Mouse (Mus musculus): ENCODE data around the gene Mpv17l2.
A peak's percentile ranks its signal among the peaks of the same experiment; 100 is the strongest.

Gene Mpv17l2

DNA sequence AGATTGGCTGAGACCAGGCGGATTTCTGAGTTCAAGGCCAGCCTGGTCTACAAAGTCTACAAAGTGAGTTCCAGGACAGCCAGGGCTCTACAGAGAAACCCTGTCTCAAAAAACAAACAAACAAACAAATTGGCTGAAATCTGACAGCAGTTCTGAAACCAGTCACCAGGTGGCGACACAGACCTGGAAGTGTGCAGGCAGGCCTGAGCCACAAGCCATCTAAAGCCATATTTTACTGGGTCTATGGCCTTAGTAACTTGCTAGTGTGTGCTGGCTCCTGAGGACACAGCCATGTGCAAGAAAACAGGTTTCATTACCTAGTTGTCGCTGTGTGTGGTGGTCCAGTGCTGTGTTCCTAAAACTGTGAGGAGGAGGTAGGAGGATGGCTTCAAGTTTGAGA lies 40.0 kb downstream of the Mpv17l2 start:
- DNase-seq (ENCODE audit: low read depth) = peak; percentile 84

- DNase-seq (ENCODE audit: low read depth) = no peak
Observed at GRCm38 (mm10) chr8:70719796-70720270, 40.9 kb downstream of the Mpv17l2 start.

GRCm38 (mm10) chr8:70718297-70718696 lies 42.4 kb downstream of the Mpv17l2 start, which contains the start of gene Gm3336:
Gene Gm3336, plus strand, starts transcription at chr8:70718543.
- DNase-seq (ENCODE audit: low read depth) = peak; percentile 51

GRCm38 (mm10) chr8:70716521-70717400 lies 44.0 kb downstream of the Mpv17l2 start:
- DNase-seq (ENCODE audit: low read depth) = no peak

DNA sequence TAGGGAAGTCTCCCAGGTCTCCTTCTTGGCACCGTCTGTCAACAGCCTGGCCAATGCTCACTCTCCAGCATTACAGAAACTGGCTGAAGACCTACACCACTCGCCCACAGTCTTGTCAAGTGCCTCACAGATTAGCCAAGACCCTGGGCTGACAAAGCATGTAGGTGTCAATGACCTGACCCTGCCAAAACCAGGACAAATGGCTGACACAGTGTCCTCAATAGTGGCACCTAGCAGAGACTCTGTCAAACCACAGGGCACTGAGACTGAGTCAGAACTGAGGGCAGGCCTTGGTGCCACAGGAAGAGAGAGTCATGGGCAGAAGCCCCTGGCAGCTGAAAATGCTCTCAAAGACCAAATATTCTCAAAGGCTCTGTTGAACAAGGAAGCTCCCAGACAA lies 45.7 kb downstream of the Mpv17l2 start:
- no peak for DNase-seq (ENCODE audit: low read depth)

DNA sequence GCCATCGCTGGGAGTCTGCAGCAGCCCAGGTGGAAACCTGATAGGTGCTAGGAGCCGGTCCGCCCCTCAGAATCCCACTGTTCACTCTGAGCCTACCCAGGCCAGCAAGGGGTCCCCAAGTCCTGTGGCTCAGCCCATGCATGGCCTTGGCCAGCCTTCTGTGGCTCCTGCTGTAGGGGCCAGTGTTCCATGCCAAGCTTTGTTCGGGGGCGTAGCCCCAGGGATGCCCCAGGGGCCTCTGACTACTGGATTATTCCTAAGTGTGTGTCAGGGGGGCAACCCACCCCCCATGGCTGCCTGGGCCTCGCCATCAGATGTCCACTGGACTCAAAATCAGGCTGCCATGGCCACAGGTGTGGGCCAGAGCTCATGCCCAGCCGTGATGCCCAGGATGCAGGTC lies 46.8 kb downstream of the Mpv17l2 start:
- DNase-seq (ENCODE audit: low read depth) = no peak

- no peak for DNase-seq (ENCODE audit: low read depth)
Observed at GRCm38 (mm10) chr8:70711041-70711440, 49.7 kb downstream of the Mpv17l2 start.

DNA sequence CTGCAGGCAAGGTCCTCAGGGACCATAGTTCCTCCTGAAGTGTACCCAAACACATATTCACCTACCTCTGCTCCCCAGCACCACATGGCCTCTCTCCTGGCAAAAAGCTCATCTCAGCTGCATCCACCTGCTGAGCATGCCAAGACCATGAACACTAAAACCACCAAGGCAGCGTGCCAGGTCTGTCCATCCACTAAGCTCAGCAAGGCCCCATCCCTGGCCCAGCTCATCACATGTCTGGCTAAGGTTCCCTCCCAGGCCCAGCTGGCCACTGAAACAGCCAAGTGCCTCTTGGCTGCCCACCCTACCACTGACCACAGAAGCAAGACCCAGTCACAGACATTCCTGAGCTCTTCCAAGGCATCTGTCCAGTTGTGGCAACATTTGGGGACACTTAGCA lies 50.5 kb downstream of the Mpv17l2 start:
- DNase-seq (ENCODE audit: low read depth) = no peak

- no peak for DNase-seq (ENCODE audit: low read depth)
Observed at GRCm38 (mm10) chr8:70709794-70710193, 51.0 kb downstream of the Mpv17l2 start.
